Mouse (Mus musculus): ENCODE data around the gene Aire. TPM values are rescaled to one million over a fixed set of nuclear protein-coding genes. Genes with fewer than 3 reads are reported as not detected.

Aire gene
- polyA plus RNA-seq (2017; shearing (Covaris generic)): 0.32 TPM

GRCm38 (mm10) chr10:78043406-78043836 is at the start of gene Aire:
Aire (minus strand) TSS chr10:78043610.

GRCm38 (mm10) chr10:78069101-78070011 is 25.9 kb upstream of the Aire start, which contains the start of gene Icosl:
Icosl (plus strand) TSS chr10:78069302.

GRCm38 (mm10) chr10:78041647-78042046 is 1.8 kb downstream of the Aire start, which contains the start of gene Dnmt3l:
Dnmt3l (plus strand) TSS chr10:78041947.

GRCm38 (mm10) chr10:78009945-78010293 is 33.5 kb downstream of the Aire start, which contains the start of gene Pfkl:
Pfkl (minus strand) TSS chr10:78010083.

Other genes starting within 250 kb of the Aire start
- not detected for gene Gm9639, start 248.5 kb downstream of the Aire start, polyA plus RNA-seq (2017; shearing (Covaris generic))
- gene Gm19668, start 244.5 kb downstream of the Aire start, polyA plus RNA-seq (2017; shearing (Covaris generic)): not detected
- gene Gm9507, start 231.8 kb downstream of the Aire start, polyA plus RNA-seq (2017; shearing (Covaris generic)): not detected
- gene Gm2696, start 228.9 kb downstream of the Aire start, polyA plus RNA-seq (2017; shearing (Covaris generic)): not detected
- not detected for gene Krtap10-4, start 216.5 kb downstream of the Aire start, polyA plus RNA-seq (2017; shearing (Covaris generic))
- not detected for gene Krtap10-10, start 207.7 kb downstream of the Aire start, polyA plus RNA-seq (2017; shearing (Covaris generic))
- not detected for gene Gm36176, start 196.8 kb downstream of the Aire start, polyA plus RNA-seq (2017; shearing (Covaris generic))
- not detected for gene Gm10318, start 190.8 kb downstream of the Aire start, polyA plus RNA-seq (2017; shearing (Covaris generic))
- gene Gm3285, start 181.6 kb downstream of the Aire start, polyA plus RNA-seq (2017; shearing (Covaris generic)): not detected
- gene Lrrc3, start 141.1 kb downstream of the Aire start, polyA plus RNA-seq (2017; shearing (Covaris generic)): not detected
- gene Trpm2, start 73.0 kb downstream of the Aire start, polyA plus RNA-seq (2017; shearing (Covaris generic)): 0.74 TPM
- 7.1 TPM for gene 1810043G02Rik, start 65.1 kb downstream of the Aire start, polyA plus RNA-seq (2017; shearing (Covaris generic))
- 125 TPM for gene Pfkl, start 33.5 kb downstream of the Aire start, polyA plus RNA-seq (2017; shearing (Covaris generic))
- not detected for gene Dnmt3l, start 1.7 kb downstream of the Aire start, polyA plus RNA-seq (2017; shearing (Covaris generic))
- 12.5 TPM for gene Icosl, start 25.7 kb upstream of the Aire start, polyA plus RNA-seq (2017; shearing (Covaris generic))
- 44.1 TPM for gene D10Jhu81e, start 126.2 kb upstream of the Aire start, polyA plus RNA-seq (2017; shearing (Covaris generic))
- gene Pwp2, start 141.5 kb upstream of the Aire start, polyA plus RNA-seq (2017; shearing (Covaris generic)): 20.6 TPM
- 47.4 TPM for gene Trappc10, start 201.0 kb upstream of the Aire start, polyA plus RNA-seq (2017; shearing (Covaris generic))